Mouse (Mus musculus) ovary, postnatal 36 days (tissue): ENCODE measurements around the gene Dctpp1.

Experiments used
- DNase-seq: peaks from one replicate; pipeline ENCODE4 v3.0.0; 2022; ENCODE audit warnings: low spot score, mixed read lengths

Dctpp1 gene

GRCm38 (mm10) chr7:127210266-127210665 is 50.2 kb downstream of the Dctpp1 start:
- no peak for DNase-seq

GRCm38 (mm10) chr7:127209851-127210250 is 50.7 kb downstream of the Dctpp1 start:
- no peak for DNase-seq

GRCm38 (mm10) chr7:127208553-127209438 is 51.7 kb downstream of the Dctpp1 start, which contains the start of gene Mylpf:
TSS of gene Mylpf (plus strand) at chr7:127208890.
- peak; percentile 96 for DNase-seq

GRCm38 (mm10) chr7:127208295-127208552 is 52.3 kb downstream of the Dctpp1 start, which contains the start of gene Tbc1d10b:
TSS of gene Tbc1d10b (minus strand) at chr7:127208468.
- no peak for DNase-seq

- DNase-seq: no peak
These were observed 52.9 kb downstream of the Dctpp1 start for GRCm38 (mm10) chr7:127207374-127208294.
